Mouse (Mus musculus) macrophage (primary cell): ENCODE results near the gene Zfp84. TPM values are rescaled to one million over a fixed set of nuclear protein-coding genes. Genes with fewer than 3 reads are reported as not detected.
"Not testable (repeated sequence)": the region's sequence is repeated elsewhere in the genome, so short reads cannot be mapped to it uniquely, and the experiment has no call there.

ENCODE experiments used
- H3K27ac ChIP-seq: fragments of 350-480 bp; formaldehyde crosslinking; 2 replicates; pipeline ENCODE4 v1.9.0; 2021
- H3K36me3 ChIP-seq: fragments of 350-480 bp; formaldehyde crosslinking; 2 replicates; pipeline ENCODE4 v1.9.0; 2021; ENCODE audit errors: inconsistent target
- H3K4me3 ChIP-seq: fragments of 350-480 bp; formaldehyde crosslinking; 2 replicates; pipeline ENCODE4 v1.9.0; 2021; ENCODE audit errors: inconsistent target
- H3K79me2 ChIP-seq: fragments of 350-480 bp; formaldehyde crosslinking; 2 replicates; pipeline ENCODE4 v1.9.0; 2021; ENCODE audit errors: inconsistent target
- WGBS: methylation state at CpG from one replicate; pipeline ENCODE4 v1.1.7; 2026; ENCODE audit warnings: inconsistent platforms; ENCODE audit not compliant: missing documents; 5-methylcytosine and 5-hydroxymethylcytosine counted together
- polyA plus RNA-seq: library from polyadenylated mRNA; stranded (reverse); fragments of 250-400 nt; gene quantifications from 3 replicates; pipeline ENCODE4 v1.2.4, GENCODE M21; 2018; ENCODE audit warnings: inconsistent platforms
- total RNA-seq, 78 experiments: library from RNA; depleted of rRNA; stranded (reverse); fragments of 250-400 nt; gene quantifications; 1 replicate in 9 of 78; 2 replicates in 24 of 78; 3 replicates in 43 of 78; 4 replicates in 2 of 78; pipeline ENCODE4 v1.2.4; 2018; ENCODE audit warnings: inconsistent platforms in 56 of 78

Zfp84 gene
- 10 to 100 TPM in 20 of 26 experiments, 1 to 10 TPM in 6; 4.6 to 26.2 (median 12.8) TPM for total RNA-seq (2018; cell fraction: chromatin; rRNA removed)
- total RNA-seq (2018; cell fraction: cytosol; rRNA removed), result 10 to 100 TPM in 14 of 26 experiments, 1 to 10 TPM in 12; 2.9 to 18.4 (median 11.4) TPM
- total RNA-seq (2018; cell fraction: nucleus; rRNA removed), result 10 to 100 TPM in 14 of 26 experiments, 1 to 10 TPM in 12; 4.5 to 28.3 (median 10.2) TPM
- 8.7 to 12.3 TPM (median 11.7 TPM) in 3 replicates for polyA plus RNA-seq

DNA sequence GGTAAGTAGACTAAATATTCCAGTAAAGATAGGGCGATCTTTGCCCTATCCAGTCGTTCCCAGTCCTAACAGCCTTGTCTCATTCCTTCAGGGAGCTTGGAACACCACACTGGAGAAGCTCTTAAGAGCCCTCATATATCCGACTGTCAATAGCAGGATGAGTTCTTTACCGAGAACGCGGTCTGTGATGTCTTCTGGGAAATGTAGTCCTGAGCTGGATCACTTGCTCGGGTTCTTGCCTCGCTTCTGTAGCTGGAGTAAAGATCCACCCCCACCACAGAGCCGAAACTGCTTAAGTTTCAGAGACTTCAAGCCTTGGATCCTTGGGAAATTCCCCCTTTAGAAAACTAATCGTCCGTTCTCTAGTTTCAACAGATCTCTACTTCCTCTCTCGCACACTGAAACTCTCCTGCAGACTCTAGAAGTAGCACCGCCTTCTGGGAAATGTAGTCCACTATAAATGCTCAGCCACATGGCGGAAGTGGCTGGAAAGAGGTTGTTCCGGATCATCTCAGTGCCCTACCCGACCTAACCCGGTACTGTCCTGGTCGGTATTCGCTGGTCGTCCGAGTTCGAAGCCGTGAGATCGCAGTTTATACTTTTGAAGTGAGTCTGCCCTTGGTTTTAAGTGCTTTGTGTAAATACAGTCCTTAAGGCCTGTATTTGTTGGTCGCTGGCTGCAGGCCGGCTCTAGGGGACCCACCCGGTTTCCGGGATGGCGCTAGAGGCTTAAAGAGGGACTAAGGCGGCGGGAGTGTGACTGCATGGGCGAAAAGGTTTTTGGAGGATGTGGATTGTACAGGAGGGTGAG, at the start of gene Zfp84:
Gene Zfp84, plus strand, starts transcription at position 463 of the 811 bp plus-strand sequence.
- Histone ChIP-seq H3K4me3 (peak within 1 kb of the TSS; percentile 80), H3K36me3 (peaks cover 21% of the 10 kb centered on the region), H3K79me2 (peaks cover 49% of the 10 kb centered on the region), H3K27ac (peak within 1 kb of the TSS; percentile 90)
- under 1% methylated on average over 32 of the region's 32 CpGs for WGBS

DNA sequence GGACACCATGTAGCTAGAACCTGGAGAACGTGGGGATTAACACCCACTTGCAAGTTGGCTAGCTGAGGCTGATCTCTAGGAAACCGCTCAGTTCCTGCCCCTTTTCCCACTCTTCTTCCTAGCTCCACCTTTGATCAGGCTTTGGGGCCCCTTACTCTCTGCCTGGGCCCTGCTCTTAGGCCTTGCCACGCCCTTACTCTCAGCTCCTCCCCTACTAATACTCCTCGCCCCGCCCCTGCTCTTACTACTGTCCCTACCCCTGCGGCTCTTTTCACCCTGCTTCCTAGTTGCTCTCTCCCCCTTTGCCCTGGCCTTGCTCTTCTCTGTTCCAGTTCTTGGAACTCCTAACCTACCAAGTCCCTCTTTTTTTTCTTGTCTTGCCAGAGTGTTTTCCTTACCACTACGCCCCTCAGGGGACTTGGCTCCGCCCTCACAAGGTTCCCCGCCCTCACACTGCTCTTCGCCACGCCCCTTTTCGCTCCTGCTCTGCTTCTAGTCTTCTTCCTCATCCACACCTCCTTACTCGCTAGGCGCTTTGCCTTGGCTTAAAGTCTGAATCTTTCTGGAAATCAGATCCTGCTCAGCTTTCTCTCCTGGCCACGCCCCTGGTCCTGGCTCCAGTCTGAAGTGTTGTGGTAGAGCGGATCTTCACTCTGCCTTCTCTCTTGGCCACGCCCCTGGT, 42.8 kb upstream of the Zfp84 start:
- not testable (repeated sequence) for H3K36me3 ChIP-seq, H3K79me2 ChIP-seq, H3K4me3 ChIP-seq, H3K27ac ChIP-seq
- 36% methylated on average over 15 of the region's 17 CpGs for WGBS

DNA sequence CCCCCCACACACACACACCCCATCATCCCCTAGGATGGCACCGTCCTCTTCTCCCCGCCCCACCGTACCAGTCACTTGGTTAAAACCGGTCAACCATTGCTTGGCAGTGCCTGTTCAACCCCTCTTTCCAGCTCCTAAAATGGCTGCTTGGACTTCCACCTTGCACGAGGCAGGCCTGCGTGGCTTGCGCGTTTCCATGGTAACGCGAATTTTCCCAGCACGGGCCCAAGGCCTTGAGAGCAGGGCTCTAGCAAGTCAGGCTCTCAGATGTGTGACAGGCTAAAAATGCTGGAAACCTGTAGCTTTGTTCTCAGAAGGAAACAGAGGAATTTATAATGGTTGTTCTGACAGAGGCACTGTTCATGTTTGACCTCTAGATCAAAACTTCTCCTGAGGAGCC, 41.5 kb upstream of the Zfp84 start, which contains the start of gene Catsperg2:
Gene Catsperg2, minus strand, starts transcription at position 173 of the 400 bp plus-strand sequence.
- not testable (repeated sequence) for H3K27ac ChIP-seq, H3K4me3 ChIP-seq, H3K36me3 ChIP-seq, H3K79me2 ChIP-seq
- WGBS, result 56% methylated on average over 5 of the region's 11 CpGs

DNA sequence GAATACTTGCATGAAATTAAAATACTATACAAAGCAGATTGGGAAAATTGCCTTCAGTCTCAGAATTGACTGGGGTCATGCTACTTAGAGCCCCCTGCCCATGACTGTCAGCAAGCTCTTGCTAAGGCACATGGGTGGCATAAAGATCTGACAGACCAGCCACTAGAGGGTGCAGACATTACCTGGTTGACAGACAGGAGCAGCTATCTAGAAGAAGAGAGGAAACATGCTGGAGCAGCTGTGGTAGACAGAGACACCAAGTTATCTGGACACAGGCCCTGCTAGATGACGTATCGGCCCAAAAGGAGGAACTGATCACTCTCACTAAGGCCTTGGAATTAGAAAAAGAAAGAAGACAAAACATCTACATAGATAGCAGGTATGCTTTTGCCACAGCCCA, 40.3 kb upstream of the Zfp84 start:
- H3K36me3 ChIP-seq, result no peaks in the 10 kb centered on the region
- H3K27ac ChIP-seq, result no peak overlapping the region
- 84% methylated on average over 2 of the region's 2 CpGs for WGBS
- no peaks in the 10 kb centered on the region for H3K79me2 ChIP-seq
- H3K4me3 ChIP-seq, result no peak overlapping the region

DNA sequence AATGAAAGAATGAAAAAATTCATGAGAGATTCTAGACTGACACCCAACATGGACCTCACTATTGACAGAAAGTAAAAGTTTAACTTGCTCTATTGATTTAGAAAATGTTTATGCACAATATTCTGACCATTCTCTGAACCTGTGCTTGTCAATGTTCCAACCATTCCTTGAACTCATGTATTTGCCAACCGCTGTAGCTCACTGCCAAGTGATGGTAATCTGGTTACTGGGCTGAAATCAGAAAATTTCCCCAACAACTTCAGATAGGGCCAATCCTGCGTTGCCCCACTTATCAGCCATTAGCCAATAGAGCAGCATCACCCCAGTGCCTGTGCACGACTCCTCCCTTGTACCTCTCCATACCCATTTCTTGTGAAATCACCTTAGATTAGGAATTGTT, 26.1 kb upstream of the Zfp84 start:
- WGBS, result 74% methylated on average over 2 of the region's 3 CpGs
- no peaks in the 10 kb centered on the region for H3K79me2 ChIP-seq
- H3K4me3 ChIP-seq, result no peak overlapping the region
- no peak overlapping the region for H3K27ac ChIP-seq
- H3K36me3 ChIP-seq, result no peaks in the 10 kb centered on the region

DNA sequence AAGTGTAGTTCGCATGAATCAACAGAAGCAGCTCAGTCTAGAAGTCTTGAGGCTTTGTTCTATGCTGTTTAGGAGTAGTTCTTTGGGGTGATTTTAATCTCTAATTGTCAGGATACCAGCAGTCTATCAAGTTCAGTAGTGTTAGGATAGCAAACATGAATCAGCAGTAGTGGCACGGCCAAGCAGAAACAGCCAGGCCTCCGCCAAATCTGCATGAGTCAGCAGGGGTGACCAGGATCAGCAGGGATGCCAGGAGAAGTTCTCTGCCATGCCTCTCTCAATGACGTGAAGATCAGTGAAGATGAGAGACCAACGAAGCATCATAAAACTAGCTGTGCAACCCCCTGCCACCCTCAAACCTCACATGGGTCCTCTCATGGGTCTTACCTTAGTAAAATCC, 7.9 kb upstream of the Zfp84 start:
- H3K27ac ChIP-seq, result no peak overlapping the region
- H3K4me3 ChIP-seq, result no peak overlapping the region
- H3K36me3 ChIP-seq, result no peaks in the 10 kb centered on the region
- WGBS, result 91% methylated on average over 5 of the region's 5 CpGs
- H3K79me2 ChIP-seq, result no peaks in the 10 kb centered on the region

DNA sequence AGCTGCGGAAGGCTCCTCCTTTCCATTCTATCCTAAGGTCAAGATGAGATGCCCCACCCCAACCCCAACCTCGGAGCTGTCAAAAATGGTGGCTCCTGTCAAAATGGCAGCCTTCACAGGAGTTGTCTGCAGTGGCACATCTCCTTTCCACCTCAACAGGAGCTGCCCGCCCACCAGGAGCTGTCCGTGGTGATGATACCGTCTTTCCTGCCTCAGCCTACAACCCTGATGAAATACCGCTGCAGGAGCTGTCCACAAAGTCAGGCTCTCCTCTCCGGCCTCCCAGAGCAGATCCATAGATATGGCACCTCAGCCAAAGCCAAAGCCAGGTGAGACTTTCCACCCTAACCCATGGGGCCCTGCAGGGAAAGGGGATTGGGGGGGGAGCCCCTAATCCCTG, 3.6 kb upstream of the Zfp84 start:
- Histone ChIP-seq H3K36me3 (no peaks in the 10 kb centered on the region), H3K79me2 (peaks cover 13% of the 10 kb centered on the region), H3K4me3 (no peak overlapping the region), H3K27ac (no peak overlapping the region)
- 90% methylated on average over 7 of the region's 7 CpGs for WGBS

DNA sequence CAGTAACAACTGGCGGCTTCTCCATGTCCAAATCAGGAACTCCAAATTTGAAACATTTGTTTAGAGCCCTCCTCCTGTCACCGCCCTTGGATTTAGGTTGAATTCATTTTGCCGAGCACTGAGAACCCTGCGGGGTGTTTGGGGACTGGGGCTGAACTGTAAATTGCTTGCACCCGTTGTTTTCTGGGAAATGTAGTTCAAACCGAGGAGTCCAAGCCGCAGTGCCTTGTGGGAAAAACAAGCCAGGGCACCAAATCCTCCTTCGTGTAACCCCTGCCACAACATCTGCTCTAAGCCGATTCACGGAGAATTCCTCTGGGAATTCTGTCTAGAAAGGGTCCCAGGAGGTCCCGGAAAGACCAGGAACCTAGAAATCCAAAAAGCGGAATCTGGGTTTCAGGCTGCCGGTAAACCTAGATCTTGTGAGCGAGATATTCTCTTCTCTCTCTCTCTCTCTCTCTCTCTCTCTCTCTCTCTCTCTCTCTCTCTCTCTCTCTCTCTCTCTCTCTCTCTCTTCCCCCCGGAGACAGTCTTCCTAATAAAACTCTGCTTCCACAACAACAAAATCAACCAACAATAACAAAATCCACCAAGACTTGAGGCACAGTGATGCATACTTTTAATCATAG, 1.2 kb upstream of the Zfp84 start:
- WGBS, result 0% methylated on average over 14 of the region's 15 CpGs
- Histone ChIP-seq H3K36me3 (peaks cover 12% of the 10 kb centered on the region; the same call in 1 of the 2 replicates), H3K79me2 (peaks cover 38% of the 10 kb centered on the region), H3K27ac (peak overlapping the region; percentile 90), H3K4me3 (peak overlapping the region; percentile 80)

DNA sequence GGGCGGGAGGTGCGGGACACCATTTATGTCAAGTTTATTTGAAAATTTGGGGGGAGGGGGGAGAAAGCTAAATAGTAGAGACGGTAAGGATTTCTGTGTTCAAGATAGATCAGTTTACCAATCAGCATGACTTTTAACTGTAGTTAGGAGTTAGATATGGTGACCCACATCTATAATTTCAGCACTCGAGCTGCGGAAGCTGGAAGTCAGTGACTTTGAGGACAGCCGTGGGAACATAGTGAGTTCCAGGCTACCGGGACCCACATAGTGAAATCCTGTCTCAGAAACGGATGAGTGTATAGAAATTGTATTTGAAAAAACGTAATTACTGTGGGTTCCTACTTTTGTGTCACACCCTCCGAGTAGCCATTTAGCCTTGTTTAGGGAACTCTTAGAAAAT, 628 bp downstream of the Zfp84 start:
- peak overlapping the region; percentile 90 for H3K27ac ChIP-seq
- H3K79me2 ChIP-seq, result peaks cover 56% of the 10 kb centered on the region
- H3K4me3 ChIP-seq, result peak overlapping the region; percentile 80
- H3K36me3 ChIP-seq, result peaks cover 28% of the 10 kb centered on the region
- WGBS, result 4% methylated on average over 10 of the region's 10 CpGs

DNA sequence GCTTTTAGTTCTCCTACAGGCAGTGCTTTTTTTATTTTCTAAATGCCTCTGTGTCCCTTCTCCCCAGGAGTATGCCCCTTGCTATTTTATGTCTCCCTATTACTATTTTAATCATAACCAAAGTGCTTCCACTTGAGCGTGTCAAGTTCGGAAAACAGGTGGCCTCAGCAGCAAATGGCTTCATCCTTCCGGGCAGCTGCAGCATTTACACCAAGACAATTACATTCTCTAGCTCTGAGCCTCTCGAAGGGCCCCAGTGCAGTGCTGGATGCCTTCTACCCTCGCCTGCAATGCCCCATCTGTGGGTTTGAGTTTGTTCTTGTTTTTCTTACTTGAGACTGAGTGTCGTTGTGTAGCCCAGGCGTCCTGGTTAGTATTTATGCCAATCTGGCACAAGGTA, 5.2 kb downstream of the Zfp84 start:
- H3K36me3 ChIP-seq, result peaks cover 73% of the 10 kb centered on the region
- WGBS, result 92% methylated on average over 7 of the region's 7 CpGs
- H3K4me3 ChIP-seq, result no peak overlapping the region
- peaks cover 63% of the 10 kb centered on the region for H3K79me2 ChIP-seq
- no peak overlapping the region for H3K27ac ChIP-seq

DNA sequence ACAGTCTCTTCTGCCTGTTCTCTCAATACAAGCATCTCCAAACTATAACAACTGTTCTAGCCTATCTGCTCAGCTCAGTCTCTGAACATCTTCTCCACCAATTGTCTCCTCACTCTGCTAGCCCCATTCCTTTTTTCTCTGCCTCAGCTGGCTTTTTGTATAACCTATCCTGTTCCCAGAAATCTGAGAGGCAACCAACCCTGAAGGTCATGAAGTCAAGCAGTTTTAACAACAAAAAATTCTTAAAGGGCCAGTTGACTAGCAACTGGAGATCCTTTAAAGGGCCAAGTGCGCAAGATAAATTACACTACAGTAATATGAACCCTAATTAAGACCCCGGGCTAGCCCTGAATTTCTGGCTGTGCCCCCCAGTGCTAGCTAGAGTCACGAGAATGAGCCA, 6.0 kb downstream of the Zfp84 start:
- peaks cover 55% of the 10 kb centered on the region for H3K79me2 ChIP-seq
- H3K36me3 ChIP-seq, result peaks cover 80% of the 10 kb centered on the region

DNA sequence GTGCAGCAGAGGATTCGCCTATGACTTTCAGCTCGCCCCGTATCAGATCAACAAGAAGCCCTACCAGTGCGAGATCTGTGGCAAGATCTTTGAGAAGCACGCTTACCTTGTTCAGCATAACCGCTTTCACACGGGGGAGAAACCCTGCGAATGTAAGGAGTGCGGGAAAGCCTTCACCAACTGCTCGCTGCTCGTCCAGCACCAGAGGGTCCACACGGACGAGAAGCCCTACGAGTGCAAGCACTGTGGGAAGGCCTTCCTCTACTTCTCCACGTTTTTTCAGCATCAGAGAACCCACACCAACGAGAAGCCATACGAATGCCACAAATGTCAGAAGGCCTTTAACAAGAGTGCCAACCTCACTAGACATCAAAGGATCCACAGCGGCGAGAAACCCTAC, 8.2 kb downstream of the Zfp84 start:
- no peak overlapping the region for H3K4me3 ChIP-seq
- 96% methylated on average over 17 of the region's 19 CpGs for WGBS
- H3K27ac ChIP-seq, result no peak overlapping the region
- peaks cover 33% of the 10 kb centered on the region for H3K79me2 ChIP-seq
- H3K36me3 ChIP-seq, result peaks cover 73% of the 10 kb centered on the region

More for the DNA sequence above, 6.0 kb downstream of the Zfp84 start:
- H3K27ac ChIP-seq, result no peak overlapping the region
- 97% methylated on average over 3 of the region's 3 CpGs for WGBS
- H3K4me3 ChIP-seq, result no peak overlapping the region

DNA sequence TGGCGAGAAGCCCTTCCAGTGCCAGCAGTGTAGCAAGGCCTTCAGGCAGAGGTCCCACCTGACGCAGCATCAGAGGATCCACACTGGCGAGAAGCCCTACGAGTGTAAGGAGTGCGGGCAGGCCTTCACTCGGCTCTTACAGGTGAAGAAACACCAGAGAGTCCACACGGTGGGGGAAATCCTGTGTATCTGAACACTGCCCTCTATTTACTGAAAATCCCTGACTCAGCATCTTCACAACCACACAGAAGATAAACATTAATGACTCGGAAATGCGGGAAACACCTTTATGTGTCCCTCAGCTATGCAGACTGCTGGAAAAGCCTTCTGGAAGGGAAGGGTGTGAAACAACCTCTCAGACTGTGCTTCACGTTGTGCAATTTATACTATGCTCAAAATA, 9.0 kb downstream of the Zfp84 start:
- Histone ChIP-seq H3K27ac (no peak overlapping the region), H3K79me2 (peaks cover 25% of the 10 kb centered on the region), H3K4me3 (no peak overlapping the region), H3K36me3 (peaks cover 65% of the 10 kb centered on the region)
- 96% methylated on average over 10 of the region's 10 CpGs for WGBS

DNA sequence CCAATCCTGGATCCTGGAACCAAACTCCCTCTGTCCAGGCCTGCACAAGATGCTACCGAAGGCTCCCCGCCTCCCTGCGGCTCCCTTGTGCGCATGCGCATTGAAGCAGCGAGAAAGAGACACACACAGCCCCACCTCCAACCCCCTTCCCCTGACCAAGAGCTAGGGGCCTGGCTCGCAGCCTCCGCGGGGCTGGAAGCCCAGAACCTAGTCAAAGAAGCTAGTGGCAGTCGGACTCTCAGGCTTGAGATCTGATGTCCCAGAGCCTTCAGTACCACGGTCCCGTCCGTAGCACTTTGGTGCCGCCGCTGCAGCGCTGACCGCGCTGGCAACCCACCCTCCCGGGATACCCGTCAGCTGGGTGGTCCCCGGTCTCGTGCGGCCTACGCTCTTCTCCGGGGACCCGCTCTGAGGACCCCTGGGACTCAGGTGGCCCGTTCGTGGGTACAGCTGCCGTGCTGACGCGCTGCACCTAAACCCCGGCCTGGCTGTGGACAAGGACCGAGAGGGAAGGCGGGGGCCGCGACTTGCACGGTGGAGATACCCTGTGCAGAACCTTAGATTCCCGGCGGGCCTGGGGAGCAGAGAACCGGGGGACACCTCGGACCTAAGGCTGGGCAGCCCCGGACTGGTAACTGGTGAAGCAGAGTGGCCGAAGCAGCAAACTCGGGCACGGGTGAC, 15.7 kb downstream of the Zfp84 start, which contains the start of gene Zfp30:
Gene Zfp30, plus strand, starts transcription at position 128 of the 681 bp plus-strand sequence.
- Histone ChIP-seq H3K27ac (no peak within 1 kb of the TSS), H3K79me2 (no peaks in the 10 kb centered on the region), H3K4me3 (peak within 1 kb of the TSS; percentile 52), H3K36me3 (peaks cover 1% of the 10 kb centered on the region; the same call in 1 of the 2 replicates)
- 2% methylated on average over 44 of the region's 45 CpGs for WGBS
